Comparison of ENCODE assay signal across 8 mouse cellular contexts in genomic region chr2:166711681-166712132, GRCm38 (mm10). TPM values are rescaled to one million over a fixed set of nuclear protein-coding genes. Genes with fewer than 3 reads are reported as not detected.
DNase-seq lines count a peak whose midpoint lies in the region; ATAC-seq and TF ChIP-seq lines count a peak whose summit lies in the region.

No protein-coding gene starts in this region.

- H3K4me3 ChIP-seq in lung, embryonic 15.5 days: no peak overlapping the region; the same call in 1 of the 2 replicates
- peak overlapping the region; percentile 73 for H3K4me3 ChIP-seq in forebrain, embryonic 13.5 days
- H3K4me3 ChIP-seq in limb, embryonic 12.5 days (replicated peaks): peak overlapping the region; percentile 71
- peak overlapping the region; percentile 4; the same call in 1 of the 2 replicates for H3K4me3 ChIP-seq in olfactory bulb, adult 2 months (ENCODE audit: insufficient read depth, low read depth, low read length)

- TF ChIP-seq CTCF in olfactory bulb, adult 2 months (IDR thresholded peaks at IDR 0.05; ENCODE audit: insufficient read depth, low read depth, low read length): no peak

- 27% methylated on average over 7 of the region's 7 CpGs for WGBS in lung, embryonic 15.5 days
- WGBS in forebrain, embryonic 13.5 days: 17% methylated on average over 7 of the region's 7 CpGs
- WGBS in limb, embryonic 12.5 days: 19% methylated on average over 7 of the region's 7 CpGs
- 57% methylated on average over 7 of the region's 7 CpGs for WGBS in olfactory bulb, adult 2 months

- H3K9me3 ChIP-seq in lung, embryonic 15.5 days: no peaks in the 10 kb centered on the region
- no peaks in the 10 kb centered on the region for H3K9me3 ChIP-seq in forebrain, embryonic 13.5 days (replicated peaks)
- H3K9me3 ChIP-seq in limb, embryonic 12.5 days: no peaks in the 10 kb centered on the region

- H3K27ac ChIP-seq in lung, embryonic 15.5 days: no peak overlapping the region
- H3K27ac ChIP-seq in forebrain, embryonic 13.5 days: no peak overlapping the region
- H3K27ac ChIP-seq in limb, embryonic 12.5 days: no peak overlapping the region
- peak overlapping the region; percentile 8; the same call in 1 of the 2 replicates for H3K27ac ChIP-seq in olfactory bulb, adult 2 months (ENCODE audit: insufficient read depth, low read depth, low read length)

- H3K36me3 ChIP-seq in lung, embryonic 15.5 days: no peaks in the 10 kb centered on the region
- no peaks in the 10 kb centered on the region for H3K36me3 ChIP-seq in forebrain, embryonic 13.5 days (ENCODE audit: poor library complexity, severe bottlenecking)
- no peaks in the 10 kb centered on the region for H3K36me3 ChIP-seq in limb, embryonic 12.5 days

- H3K4me2 ChIP-seq in lung, embryonic 15.5 days: peak overlapping the region; percentile 97
- peak overlapping the region; percentile 83 for H3K4me2 ChIP-seq in forebrain, embryonic 13.5 days
- peak overlapping the region; percentile 88 for H3K4me2 ChIP-seq in limb, embryonic 12.5 days

- peaks cover 11% of the 10 kb centered on the region for H3K4me1 ChIP-seq in lung, embryonic 15.5 days
- peaks cover 59% of the 10 kb centered on the region for H3K4me1 ChIP-seq in forebrain, embryonic 13.5 days
- peaks cover 37% of the 10 kb centered on the region for H3K4me1 ChIP-seq in limb, embryonic 12.5 days (replicated peaks)
- peaks cover 24% of the 10 kb centered on the region for H3K4me1 ChIP-seq in olfactory bulb, adult 2 months (ENCODE audit: control insufficient read depth, insufficient read depth, low read length)

- 0 out of 2 replicates have a peak, but pooled peaks cover 5% of the 10 kb centered on the region for H3K27me3 ChIP-seq in lung, embryonic 15.5 days
- H3K27me3 ChIP-seq in forebrain, embryonic 13.5 days: no peaks in the 10 kb centered on the region
- H3K27me3 ChIP-seq in limb, embryonic 12.5 days: no peaks in the 10 kb centered on the region; the same call in 1 of the 2 replicates

- no peak overlapping the region for H3K9ac ChIP-seq in lung, embryonic 15.5 days
- H3K9ac ChIP-seq in forebrain, embryonic 13.5 days: peak overlapping the region; percentile 86
- no peak overlapping the region for H3K9ac ChIP-seq in limb, embryonic 12.5 days (replicated peaks)

- DNase-seq in lung, postnatal 25 days (ENCODE audit: low spot score): no peak
- DNase-seq in left cerebral cortex, postnatal 25 days (ENCODE audit: low spot score in 2 of 2): no peak
- no peak for DNase-seq in spleen, adult 18-20 months

- TF ChIP-seq POLR2A in olfactory bulb, adult 2 months (IDR thresholded peaks at IDR 0.05; ENCODE audit: insufficient read depth, low read depth, low read length): no peak

- intact Hi-C loops in left cerebral cortex, postnatal 25 days (cut with DNase I): loop anchor here (2.0 to 5.0 kb wide), 4 partner anchors 47 to 104 kb away; no protein-coding TSS in a partner anchor

- ATAC-seq in lung, embryonic 15.5 days (ENCODE audit: borderline replicate concordance, extremely low read depth, low FRiP score, low TSS enrichment): no peak
- no peak for ATAC-seq in forebrain, embryonic 13.5 days
- no peak for ATAC-seq in limb, embryonic 12.5 days (ENCODE audit: insufficient number of reproducible peaks, insufficient read depth, low FRiP score, low TSS enrichment, low read depth)
- no peak for ATAC-seq in monocyte, adult 5-6 weeks (replicated peaks; ENCODE audit: insufficient number of reproducible peaks, low FRiP score, low TSS enrichment, poor library complexity, severe bottlenecking)

RNA-seq across cellular contexts. Expression of gene Prex1, which starts 1.9 kb away (rescaled TPM):
- 10.2 and 10.6 TPM in 2 replicates for polyA plus RNA-seq in lung, embryonic 15.5 days (2015; fragmentation: Nextera tagmentation; extraction: Ambion mirVana)
- polyA plus RNA-seq in forebrain, embryonic 13.5 days (2015; fragmentation: Nextera tagmentation; extraction: Ambion mirVana): 28.6 and 32.7 TPM in 2 replicates
- polyA plus RNA-seq in limb, embryonic 12.5 days (2016; fragmentation: Nextera tagmentation; extraction: Ambion mirVana): 26.5 and 29.5 TPM in 2 replicates
- polyA plus RNA-seq in olfactory bulb, adult 2 months (2012; ENCODE audit: insufficient read depth, insufficient read length, low replicate concordance, missing spikeins): not detected in 2 replicates
- 100 to 1,000 TPM; 115 to 120 TPM for total RNA-seq in left cerebral cortex, postnatal 25 days (2021)
- 118 to 236 TPM (median 124 TPM) in 3 replicates for total RNA-seq in monocyte, adult 5-6 weeks (2017)
